Mouse (Mus musculus): ENCODE data around the gene Mrs2. TPM values are rescaled to one million over a fixed set of nuclear protein-coding genes. Genes with fewer than 3 reads are reported as not detected.

Mrs2 gene
- total RNA-seq (2021), result 10 to 100 TPM; 45.8 to 49.0 TPM

GRCm38 (mm10) chr13:25019793-25020539 lies at the start of gene Mrs2:
TSS of gene Mrs2 (minus strand) at chr13:25020379.
- intact Hi-C loops (cut with DNase I), result loop anchor here (5.0 kb wide), 1 partner anchor 188 kb away; the partner anchor contains the start of genes Acot13 and Tdp2
- peak; percentile 90 to 91 for DNase-seq

DNA sequence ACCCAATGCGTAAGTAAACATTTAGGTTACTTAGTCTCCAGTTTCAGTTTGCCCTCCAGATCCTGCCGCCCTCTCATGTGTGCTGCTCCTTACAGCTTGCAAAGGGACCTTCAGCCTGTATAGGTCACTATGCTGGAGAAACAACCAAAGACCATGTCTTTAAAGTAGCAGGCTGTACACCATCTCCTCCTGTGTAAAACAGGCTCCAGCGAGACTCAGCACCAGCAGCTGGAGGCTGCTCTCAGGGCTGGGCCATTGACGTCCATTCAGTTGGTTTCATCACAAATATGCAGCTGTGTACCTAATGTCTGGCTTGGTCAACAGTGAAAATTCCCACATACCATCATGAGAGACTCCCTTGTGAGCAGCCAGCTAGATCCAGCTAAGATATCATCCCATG lies 49.6 kb upstream of the Mrs2 start:
- DNase-seq, result no peak
- intact Hi-C loops (cut with DNase I), result no loop called here

GRCm38 (mm10) chr13:25067183-25067582 lies 47.0 kb upstream of the Mrs2 start:
- intact Hi-C loops (cut with DNase I), result no loop called here
- no peak for DNase-seq

DNA sequence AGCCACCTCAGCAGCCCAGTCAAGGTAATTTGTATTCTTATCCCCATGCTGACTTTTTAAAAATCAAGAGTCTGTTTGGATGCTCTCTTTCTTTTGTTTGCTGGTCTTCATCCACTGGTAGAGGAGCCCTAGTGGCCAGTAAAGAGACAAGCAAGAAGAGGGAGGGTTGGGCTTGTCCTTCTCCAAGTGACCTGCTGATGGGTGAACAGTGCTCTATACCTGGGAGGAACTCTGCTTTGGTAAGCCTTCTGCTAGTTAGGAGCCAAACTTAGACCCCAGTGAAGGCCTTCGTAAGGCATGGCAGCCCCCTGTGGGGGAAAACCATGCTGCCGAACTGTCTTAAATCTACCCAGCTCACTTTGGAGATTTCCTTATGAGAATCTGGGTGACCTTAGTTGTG lies 46.5 kb upstream of the Mrs2 start:
- intact Hi-C loops (cut with DNase I), result no loop called here
- DNase-seq, result no peak

- DNase-seq, result no peak
- intact Hi-C loops (cut with DNase I), result loop anchor here (5.0 kb wide), 1 partner anchor 56 kb away; no protein-coding TSS in a partner anchor
These were observed 35.9 kb upstream of the Mrs2 start, which contains the start of gene Dcdc2a for GRCm38 (mm10) chr13:25055873-25056667. TSS of gene Dcdc2a (plus strand) at chr13:25056004.

- intact Hi-C loops (cut with DNase I), result loop anchor here (5.0 kb wide), 1 partner anchor 57 kb away; no protein-coding TSS in a partner anchor
- peak; percentile 10 to 16 for DNase-seq
These were observed 35.0 kb upstream of the Mrs2 start for GRCm38 (mm10) chr13:25055111-25055554.

- DNase-seq, result no peak
- intact Hi-C loops (cut with DNase I), result no loop called here
These were observed 32.5 kb upstream of the Mrs2 start for GRCm38 (mm10) chr13:25052671-25053070.

GRCm38 (mm10) chr13:25039488-25039887 lies 19.3 kb upstream of the Mrs2 start:
- intact Hi-C loops (cut with DNase I), result loop anchor here (5.0 kb wide), 1 partner anchor 42 kb away; no protein-coding TSS in a partner anchor
- DNase-seq, result no peak

GRCm38 (mm10) chr13:25027114-25027425 lies 6.9 kb upstream of the Mrs2 start:
- intact Hi-C loops (cut with DNase I), result no loop called here
- no peak for DNase-seq

DNA sequence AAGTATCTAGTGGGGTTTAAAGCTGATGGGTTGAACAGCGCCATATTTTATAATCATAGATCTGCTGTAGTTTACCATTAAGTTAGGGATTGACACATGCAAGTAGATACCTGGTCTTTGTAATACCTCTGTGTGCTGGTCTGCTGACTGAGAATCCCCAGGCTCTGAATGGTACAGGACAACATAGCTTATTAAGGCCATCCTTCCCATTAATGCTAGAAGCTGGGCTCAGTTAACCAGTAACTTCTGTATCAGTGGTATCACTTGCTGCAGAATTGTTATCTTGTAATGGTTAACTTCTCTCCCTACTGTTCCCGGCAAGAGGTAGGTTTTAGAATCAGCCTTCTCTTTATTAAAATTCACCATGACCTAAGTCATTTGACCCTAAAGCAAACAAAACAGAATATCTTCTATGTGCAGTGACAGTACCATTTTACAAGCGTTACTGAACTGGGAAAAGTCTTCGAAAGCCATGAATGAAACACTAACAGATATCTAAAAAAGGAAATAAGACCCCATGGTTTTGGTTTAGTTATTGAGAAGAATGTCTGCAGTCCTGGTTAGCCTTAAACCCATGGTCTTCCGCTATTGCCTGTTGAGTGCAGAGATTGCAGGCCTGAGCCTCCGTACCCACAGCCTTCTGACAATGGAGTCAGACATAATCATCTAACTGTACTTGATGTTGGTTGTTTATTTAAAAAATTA lies 6.4 kb upstream of the Mrs2 start:
- intact Hi-C loops (cut with DNase I), result no loop called here
- DNase-seq, result no peak

DNA sequence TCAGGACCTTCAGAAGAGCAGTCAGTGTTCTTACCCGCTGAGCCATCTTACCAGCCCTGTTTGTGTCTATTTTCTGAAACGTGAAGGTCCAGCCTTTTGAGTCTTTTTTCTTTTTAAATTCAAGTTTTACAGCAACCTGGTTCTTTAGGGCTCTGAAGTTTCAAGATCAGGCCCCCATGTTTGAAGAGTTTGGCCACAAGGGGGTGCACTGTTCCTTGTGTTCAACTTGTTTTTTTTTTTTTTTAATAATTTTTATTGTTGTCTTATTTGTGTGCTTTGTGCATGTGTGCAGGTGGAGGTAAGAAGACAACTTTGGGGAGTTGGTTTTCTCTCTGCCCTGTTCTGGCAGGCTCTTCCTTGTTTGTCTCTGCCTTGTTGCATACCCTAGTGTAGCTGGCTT lies 4.5 kb upstream of the Mrs2 start:
- intact Hi-C loops (cut with DNase I), result loop anchor here (1.0 to 5.0 kb wide), 2 partner anchors 92 to 192 kb away; partner anchors contain the start of genes Acot13 and Tdp2
- peak in 1 of 2 experiments; percentile 36 for DNase-seq

- intact Hi-C loops (cut with DNase I), result loop anchor here (5.0 kb wide), 1 partner anchor 191 kb away; the partner anchor contains the start of genes Acot13 and Tdp2
- DNase-seq, result no peak
These were observed 3.0 kb upstream of the Mrs2 start for GRCm38 (mm10) chr13:25023129-25023528.

DNA sequence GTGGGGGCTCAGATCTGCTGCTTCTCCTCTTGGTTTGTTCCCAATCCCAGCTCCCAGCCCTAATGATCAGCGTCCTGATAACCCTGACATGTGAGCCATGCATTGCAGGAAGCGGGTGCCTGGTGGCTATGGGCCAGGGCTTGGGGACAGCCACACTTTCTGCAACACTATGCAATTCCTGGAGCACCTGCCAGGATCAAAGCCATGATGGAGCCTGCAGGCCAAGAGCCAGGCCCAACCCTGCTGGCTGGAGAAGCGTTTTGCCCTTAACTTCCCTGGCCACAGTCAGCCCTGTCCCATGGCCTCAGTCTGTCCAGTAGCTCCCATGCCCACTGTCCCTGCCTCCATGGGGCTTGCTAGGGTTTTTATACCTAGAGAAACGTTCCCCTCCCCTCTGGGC lies 2.2 kb upstream of the Mrs2 start:
- no peak for DNase-seq
- intact Hi-C loops (cut with DNase I), result loop anchor here (5.0 kb wide), 1 partner anchor 190 kb away; the partner anchor contains the start of genes Acot13 and Tdp2

GRCm38 (mm10) chr13:25020540-25020892 lies 337 bp upstream of the Mrs2 start:
- no peak for DNase-seq
- intact Hi-C loops (cut with DNase I), result loop anchor here (5.0 kb wide), 1 partner anchor 188 kb away; the partner anchor contains the start of genes Acot13 and Tdp2

- intact Hi-C loops (cut with DNase I), result no loop called here
- no peak for DNase-seq
These were observed 1.9 kb downstream of the Mrs2 start for GRCm38 (mm10) chr13:25018316-25018715.

DNA sequence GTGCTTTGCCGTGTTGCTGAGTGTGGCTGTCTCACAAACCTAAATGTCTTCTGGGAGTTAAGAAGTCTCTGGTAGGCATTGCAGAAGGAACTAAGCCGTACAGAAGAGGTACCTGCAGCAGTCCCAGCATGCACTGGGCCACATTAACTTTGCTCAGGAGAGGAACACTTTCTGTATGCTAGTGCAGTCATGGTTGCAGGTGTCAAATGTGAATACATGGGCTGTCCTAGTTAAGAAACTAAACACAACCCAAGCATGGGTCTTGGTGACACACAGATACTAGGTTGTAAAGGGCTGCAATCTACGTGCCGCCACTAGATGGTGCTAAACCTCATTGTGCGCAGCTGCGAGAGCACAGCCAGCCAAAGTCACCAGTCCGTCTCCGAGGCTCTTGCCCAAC lies 13.1 kb downstream of the Mrs2 start:
- intact Hi-C loops (cut with DNase I), result no loop called here
- peak; percentile 28 to 65 for DNase-seq

DNA sequence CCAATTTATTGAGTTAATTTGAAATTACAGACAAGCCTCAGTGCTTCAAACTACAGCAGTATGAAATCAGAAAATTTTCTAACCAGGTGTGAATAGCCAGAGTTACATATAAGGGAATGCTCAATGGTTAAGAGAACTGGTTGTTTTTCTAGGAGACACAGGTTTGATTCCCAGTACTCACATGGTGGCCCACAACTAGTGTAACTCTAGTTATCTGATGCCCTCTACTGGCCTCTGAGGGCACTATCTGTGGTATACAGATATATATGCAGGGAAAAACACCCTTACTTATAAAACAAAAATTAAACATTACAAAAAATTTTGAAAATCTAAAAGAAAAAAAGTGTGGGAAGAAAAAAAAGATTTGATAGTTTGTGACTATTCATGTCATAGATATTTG lies 17.2 kb downstream of the Mrs2 start:
- no peak for DNase-seq
- intact Hi-C loops (cut with DNase I), result no loop called here

DNA sequence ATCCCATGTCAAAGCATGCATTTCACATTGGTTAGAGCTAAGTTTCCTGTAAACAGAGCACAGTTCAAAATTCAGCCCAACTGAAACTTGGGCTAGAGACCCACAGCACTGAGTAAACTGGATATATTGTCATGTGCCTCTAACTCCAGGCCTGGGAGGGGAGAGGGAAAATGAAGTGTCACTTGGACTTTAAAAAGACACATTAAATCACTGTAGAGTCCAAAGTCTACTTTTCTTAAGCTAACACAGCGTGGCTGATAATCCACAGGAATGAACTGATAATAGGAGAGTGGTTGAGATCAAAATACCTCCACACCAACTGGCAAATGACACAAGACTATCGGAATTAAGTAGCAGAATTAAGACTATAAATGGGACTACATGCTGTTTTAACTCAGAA lies 20.6 kb downstream of the Mrs2 start:
- DNase-seq, result no peak
- intact Hi-C loops (cut with DNase I), result loop anchor here (5.0 to 10.0 kb wide), 2 partner anchors 38 to 165 kb away; partner anchors contain the start of genes Acot13 and Tdp2

DNA sequence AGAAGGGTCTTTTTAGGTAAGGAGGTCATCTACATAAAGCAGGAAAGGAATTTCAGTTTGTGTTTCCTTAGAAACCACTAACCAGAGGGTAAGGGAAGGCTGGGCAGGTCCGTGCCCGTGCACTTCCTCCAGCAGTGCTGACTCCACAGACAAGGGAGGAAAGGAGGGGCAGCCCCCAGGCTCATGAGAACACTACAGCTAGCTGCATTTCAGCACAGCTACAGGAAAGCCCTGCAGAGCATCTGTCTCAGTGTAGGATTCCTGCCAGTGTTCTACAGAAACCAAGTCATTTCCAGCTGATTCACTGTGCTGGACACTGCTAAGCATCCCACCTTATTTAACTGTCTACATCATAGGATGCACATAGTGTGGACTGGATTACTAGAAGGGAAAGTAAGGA lies 27.0 kb downstream of the Mrs2 start:
- DNase-seq, result no peak

DNA sequence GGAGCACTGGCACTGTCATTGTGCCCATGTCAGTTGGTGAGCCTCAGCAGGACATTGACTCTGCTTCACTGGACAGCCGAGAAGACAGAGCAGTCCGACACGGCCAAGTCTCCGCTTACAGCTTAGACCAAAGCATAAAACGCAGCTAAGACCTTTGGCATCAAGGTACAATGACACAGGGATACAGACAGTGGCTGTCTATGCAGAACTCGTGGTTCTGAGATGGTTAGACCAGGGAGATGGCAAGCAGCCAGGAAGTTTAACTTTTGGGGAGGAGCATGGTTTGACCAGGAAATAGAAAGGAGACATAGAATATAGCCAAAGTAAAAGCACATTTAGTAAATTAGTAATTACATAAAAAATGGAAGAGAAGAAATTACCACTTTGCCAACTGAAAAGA lies 31.2 kb downstream of the Mrs2 start:
- DNase-seq, result no peak
- intact Hi-C loops (cut with DNase I), result loop anchor here (5.0 kb wide), 1 partner anchor 507 kb away; no protein-coding TSS in a partner anchor

More for the DNA sequence above, 27.0 kb downstream of the Mrs2 start:
- intact Hi-C loops (cut with DNase I), result loop anchor here (10.0 kb wide), 1 partner anchor 158 kb away; the partner anchor contains the start of genes Acot13 and Tdp2
